Mouse (Mus musculus) cerebellum, postnatal 14 days (tissue): ENCODE measurements at regions not wholly inside any gene's neighbourhood (a gene's known extent, or its start where the extent isn't known, plus 50 kb on each side); places are given as distances from the start of the nearest gene placed in this dataset.

Experiments
- DNase-seq, 2 experiments: peaks; one replicate each; pipeline ENCODE4 v3.0.0; 2021; ENCODE audit warnings: mixed read lengths in 2 of 2

DNA sequence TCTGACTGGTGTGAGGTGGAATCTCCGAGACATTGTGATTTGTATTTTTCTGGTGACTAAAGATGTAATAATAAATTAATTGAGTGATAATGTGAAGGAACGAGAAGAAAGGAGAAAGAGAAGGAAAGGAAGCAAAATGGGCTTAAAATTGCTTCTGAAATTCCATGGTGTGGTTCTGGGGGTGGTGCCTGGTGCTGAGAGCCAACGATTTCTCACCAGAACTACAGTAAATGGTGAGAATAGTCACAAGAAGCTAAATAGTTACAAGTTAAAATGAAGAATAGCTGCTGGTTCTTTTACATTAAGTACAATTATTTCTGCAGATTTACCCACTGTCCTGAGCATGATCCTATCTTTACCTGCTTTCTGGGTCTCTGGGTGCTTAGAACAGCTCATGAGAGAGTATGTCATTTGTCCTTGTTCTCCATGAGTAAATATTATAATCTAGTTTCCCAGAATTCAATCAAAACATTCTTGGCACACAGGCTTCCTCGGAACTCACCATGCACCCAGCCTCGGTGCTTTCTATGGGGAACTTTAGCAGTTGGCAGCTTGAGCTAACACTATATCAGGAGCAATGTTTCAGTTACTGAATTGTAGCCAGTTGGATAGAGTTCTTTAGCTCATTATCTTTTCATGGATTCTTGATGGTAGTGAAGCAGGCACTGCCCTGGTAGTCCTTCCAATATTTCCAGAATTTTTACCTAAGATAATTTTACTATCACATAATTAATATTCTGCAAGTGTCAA, 1198.6 kb downstream of the Epha7 start:
- peak in 1 of 2 experiments; percentile 11 for DNase-seq

- DNase-seq, result no peak
Measured at GRCm38 (mm10) chr4:30039424-30040172, 1226.7 kb downstream of the Epha7 start.

DNA sequence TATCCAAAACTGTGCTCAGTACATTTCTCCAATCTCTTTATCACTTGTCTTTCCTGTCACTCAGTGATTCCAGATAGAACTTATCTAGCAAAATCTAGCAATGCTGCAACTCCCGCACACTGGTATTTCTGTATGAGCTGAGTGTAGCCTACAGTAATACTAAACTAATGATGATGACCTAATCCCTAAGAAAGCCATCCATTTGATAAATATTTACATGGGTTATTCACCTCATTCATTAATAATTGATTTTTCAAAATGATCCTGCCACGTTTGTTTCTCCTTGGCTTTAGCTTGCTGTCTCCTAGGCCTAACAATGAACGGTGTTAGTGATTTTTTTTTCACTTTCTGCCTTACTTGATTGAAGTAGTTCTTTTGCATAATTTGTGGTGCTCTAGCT, 1252.1 kb downstream of the Epha7 start:
- DNase-seq, result no peak

DNA sequence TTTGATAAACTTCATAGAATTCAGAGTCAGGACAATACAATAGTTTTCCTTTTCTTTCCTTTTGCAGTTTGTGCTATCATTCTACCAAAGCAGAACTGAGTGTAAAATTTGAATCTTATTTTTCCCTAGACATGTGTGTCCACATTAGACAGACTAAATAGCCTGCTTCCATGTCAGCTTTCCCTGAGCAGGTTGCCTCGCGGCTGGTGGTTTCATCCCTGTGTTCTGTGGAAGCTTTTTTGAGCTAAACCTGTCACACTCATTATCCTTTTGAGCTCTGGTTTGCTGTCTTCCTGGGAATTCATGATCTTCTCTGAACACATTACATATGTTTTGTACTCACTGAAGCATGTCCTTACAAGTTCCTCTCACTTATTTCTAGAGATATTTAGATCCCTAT, 1286.2 kb downstream of the Epha7 start:
- peak; percentile 70 to 72 for DNase-seq

- DNase-seq, result peak; percentile 60 to 78
Measured at GRCm38 (mm10) chr4:30133011-30133410, 1320.1 kb downstream of the Epha7 start.
